Mouse (Mus musculus) urinary bladder, postnatal 10 days (tissue): ENCODE measurements around the gene Gm12216.

Source experiments
- DNase-seq: peaks from one replicate; pipeline ENCODE4 v3.0.0; 2022; ENCODE audit warnings: low spot score

Gene Gm12216

GRCm38 (mm10) chr11:53821230-53821944 lies 37.7 kb downstream of the Gm12216 start:
- DNase-seq, result no peak

- DNase-seq, result no peak
These were observed 38.4 kb downstream of the Gm12216 start for GRCm38 (mm10) chr11:53820516-53821170.

DNA sequence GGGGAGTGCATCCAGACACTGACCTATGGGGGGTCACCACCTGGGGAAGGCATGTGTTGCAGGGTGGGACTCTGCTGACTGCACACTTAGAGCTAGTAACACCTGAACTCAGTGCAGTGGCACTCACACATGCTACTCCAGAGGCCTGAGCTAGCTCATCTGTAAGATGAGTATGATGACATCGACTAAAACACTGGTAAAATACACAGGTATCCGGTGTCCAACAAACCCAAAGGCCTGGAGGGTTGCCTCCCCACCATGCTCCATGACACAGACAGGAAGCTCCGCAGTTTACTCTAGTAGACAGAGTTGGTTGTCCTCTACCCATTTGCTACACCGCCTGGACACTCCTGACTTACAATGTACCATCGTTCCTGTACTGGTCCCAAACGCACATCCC lies 39.5 kb downstream of the Gm12216 start:
- DNase-seq, result no peak

- no peak for DNase-seq
These were observed 40.3 kb downstream of the Gm12216 start for GRCm38 (mm10) chr11:53818794-53819193.

- DNase-seq, result no peak
These were observed 42.1 kb downstream of the Gm12216 start for GRCm38 (mm10) chr11:53816841-53817375.

DNA sequence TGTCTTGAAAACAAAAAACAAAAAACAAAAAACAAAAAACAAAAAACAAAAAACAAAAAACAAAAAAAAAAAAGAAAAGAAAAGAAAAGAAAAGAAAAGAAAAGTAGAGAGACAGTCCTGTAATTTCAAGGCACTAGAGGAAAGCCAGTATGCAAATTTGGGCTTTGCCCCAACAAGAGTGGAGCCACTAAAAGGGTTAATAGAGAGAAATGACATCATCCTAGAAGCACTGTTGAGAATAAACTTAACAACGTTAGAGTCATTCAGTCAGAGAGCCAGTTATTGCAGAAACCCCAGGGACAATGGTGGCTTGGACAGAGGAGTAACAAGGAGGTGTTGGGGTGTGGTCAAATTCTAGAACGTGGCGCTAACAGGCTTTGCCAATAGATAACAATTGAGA lies 44.2 kb downstream of the Gm12216 start:
- no peak for DNase-seq

DNA sequence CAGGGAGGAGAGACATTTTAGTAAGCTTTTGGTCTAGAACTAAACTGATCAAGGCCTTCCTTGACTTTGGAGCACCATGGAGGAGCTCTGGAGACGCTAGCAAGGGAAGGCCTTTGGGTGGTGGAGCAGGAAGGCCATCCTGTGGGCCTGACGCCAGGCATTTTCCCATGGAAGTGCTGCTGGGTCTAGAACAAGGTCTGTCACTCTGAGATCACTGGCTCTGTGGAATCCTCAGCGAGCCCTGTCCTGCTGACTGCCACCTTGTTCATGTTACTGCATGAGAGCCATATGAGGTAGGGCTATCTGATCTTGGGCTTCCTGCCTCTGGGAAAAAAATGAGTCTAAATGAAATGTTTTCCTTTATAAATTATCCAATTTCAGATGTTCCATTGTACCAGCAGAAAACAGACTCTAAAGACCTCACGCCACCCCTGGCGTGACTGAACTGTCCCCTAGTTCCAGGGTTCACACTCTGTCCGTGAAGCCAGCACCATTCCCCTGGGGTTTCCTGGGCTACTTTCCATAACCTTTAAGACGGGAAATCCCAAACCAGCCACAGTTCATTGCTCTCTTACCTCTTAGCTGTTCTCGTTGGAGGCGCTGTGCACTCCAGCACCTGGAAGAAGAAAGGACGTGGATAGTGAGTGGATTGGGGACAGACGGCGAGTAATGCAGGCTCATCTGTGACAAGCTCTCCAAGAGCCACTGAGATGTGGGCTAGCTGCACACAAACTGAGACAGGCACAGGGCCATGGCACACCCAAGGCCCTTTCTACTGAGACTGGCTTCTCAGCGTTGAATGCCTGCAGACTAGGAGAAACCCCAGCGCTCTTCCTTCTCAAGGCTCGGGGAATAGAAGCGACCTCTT lies 45.8 kb downstream of the Gm12216 start:
- no peak for DNase-seq

- DNase-seq, result no peak
These were observed 47.7 kb downstream of the Gm12216 start for GRCm38 (mm10) chr11:53811312-53811711.

DNA sequence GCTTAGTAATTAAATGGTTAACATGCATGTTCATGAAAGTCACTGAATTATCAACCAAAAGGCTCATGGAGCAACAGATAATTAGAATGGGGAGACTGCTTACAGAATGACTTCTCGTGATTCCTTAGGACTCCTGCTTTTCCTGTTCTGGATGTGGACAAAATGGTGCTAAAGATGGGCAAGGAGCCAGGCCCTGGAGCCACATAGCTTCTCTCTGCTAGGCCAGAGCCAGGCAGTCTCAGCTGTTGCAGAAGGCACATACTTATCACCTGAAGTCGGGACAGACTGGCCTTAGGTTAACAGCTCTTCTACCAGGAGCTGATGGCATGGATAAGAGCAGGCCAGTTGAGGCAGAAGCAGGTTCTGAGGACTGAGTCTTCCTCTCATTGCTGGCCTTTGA lies 48.3 kb downstream of the Gm12216 start:
- DNase-seq, result no peak

- DNase-seq, result no peak
These were observed 48.9 kb downstream of the Gm12216 start for GRCm38 (mm10) chr11:53810156-53810555.

GRCm38 (mm10) chr11:53809354-53809753 lies 49.7 kb downstream of the Gm12216 start:
- no peak for DNase-seq

- no peak for DNase-seq
These were observed 53.3 kb downstream of the Gm12216 start for GRCm38 (mm10) chr11:53805786-53806185.

DNA sequence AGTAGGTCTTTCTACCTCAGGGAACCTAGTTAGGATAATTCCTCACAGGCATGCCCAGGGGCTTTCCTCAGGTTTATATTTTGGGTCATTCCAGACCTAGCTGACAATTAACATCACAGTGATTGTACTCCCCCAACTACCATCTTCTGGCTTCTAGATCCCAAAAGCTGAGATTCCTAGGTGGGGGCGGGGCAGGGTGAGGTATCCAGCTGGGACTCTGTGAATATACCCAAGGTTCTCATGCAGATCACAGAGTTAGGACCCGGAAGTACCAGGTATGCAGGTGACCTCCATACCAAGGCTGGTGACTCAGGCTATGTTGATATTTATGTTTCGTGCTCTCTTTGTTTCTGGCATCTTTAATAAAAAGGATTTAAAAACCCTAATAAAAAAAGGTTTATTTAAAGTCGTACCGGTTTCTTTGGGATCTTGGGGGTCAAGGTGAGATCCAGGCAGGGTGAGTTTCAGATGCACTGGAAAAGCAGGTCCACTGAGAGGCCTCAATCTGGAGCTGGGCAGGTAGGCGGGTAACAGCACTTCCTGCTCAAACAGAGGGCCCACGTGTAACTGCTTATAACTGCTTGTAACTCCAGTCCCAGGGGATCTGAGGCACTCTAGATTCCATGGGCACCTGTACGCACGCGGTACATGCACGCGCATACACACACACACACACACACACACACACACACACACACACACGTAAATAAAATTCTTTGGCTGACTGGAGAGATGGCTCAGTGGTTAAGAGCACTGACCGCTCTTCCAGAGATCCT lies 54.3 kb downstream of the Gm12216 start:
- no peak for DNase-seq

DNA sequence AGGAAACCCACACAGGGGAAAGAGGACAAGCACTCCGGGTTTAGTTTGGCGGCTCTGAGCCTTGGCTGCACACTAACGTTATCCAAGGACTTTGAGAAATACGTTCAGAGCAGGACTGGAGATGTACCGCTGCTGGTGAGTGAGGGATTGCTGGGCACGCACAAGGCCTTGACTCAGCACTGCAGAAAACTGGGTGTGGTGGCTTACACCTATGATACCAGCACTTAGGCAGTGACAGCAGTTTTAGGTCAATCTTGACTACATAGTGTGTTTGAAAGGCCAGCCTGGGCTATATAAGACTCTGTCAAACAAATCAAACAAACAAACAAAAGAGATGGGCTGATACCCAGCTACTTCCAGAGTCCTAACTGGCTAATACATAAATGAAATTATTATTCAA lies 55.6 kb downstream of the Gm12216 start:
- no peak for DNase-seq

GRCm38 (mm10) chr11:53803093-53803492 lies 56.0 kb downstream of the Gm12216 start:
- DNase-seq, result no peak

- no peak for DNase-seq
These were observed 58.1 kb downstream of the Gm12216 start for GRCm38 (mm10) chr11:53800975-53801374.

- no peak for DNase-seq
These were observed 59.0 kb downstream of the Gm12216 start for GRCm38 (mm10) chr11:53800036-53800435.

GRCm38 (mm10) chr11:53798041-53798711 lies 60.9 kb downstream of the Gm12216 start:
- no peak for DNase-seq

GRCm38 (mm10) chr11:53797386-53797920 lies 61.6 kb downstream of the Gm12216 start:
- no peak for DNase-seq

DNA sequence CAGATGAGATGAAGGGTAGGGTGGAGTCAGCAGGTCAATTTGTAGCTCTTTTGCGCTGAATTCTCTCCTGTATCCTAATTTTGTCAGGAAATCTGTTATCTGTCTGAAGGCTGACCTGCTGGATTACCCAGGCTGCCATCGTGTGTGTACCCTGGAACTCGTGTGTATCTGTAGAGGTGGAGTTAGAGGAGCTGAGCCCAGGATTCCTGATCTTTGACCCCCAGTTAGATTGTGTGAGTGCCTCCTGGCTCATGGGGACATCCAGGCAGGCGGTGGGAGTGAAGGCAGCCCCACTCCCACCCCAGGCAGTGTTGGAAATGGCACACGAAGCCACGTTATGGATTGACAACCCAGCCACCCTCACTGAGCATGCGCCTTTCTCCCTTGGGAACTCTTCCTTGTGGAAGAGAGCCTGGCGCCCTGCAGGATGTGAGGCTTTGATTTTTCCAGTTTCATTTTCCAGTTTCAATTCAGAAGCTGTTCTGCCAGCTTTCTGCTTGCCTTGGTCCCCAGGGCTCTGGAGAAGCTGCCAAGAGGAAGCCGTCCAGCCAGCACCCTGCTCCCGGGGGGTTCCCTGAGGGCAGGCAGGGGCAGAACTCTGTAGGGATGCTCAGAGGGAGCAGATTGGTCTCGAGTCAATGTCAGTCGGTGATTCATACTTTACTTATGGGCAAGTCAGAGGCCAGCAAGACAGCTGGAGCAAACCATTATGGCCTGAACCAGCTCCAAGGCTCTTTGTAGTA lies 62.5 kb downstream of the Gm12216 start:
- no peak for DNase-seq
